Mouse (Mus musculus): Measurements from ENCODE around the gene 1810030O07Rik.
"Not testable (repeated sequence)": the region's sequence is repeated elsewhere in the genome, so short reads cannot be mapped to it uniquely, and the experiment has no call there.

1810030O07Rik gene

DNA sequence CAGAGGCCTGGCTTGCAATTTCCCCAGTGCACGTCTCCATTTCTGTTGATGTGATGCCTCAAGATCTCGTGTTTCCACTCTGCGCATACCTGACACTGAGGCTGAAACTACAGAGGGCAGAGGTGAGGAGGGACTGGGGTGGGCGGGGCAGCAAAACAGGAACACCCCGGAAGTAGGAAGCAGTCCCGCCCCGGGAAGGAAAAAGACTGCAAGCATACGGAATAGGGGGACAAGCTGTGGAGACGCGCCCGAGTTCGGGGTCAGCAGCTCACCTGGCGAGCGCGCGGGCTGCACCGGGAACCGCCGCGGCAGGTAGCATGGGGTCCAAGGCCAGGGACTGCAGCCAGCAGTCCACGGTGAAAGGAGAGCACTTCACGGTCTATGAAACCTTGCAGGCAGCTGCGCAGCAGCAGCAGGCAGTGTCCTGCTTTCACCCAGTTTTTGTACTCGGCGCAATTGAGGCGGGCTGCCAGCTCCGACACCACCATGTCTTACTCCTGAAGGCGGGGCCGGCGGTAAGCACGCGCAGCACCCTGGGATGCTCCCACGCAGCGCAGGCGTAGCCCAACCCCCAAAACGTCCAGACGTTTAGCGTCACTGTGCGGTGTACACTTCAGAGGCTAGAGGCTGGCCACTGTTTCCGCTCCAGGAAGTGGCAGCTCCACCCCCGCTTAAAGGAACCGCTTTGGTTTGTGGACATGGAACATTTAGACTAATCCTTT is at the start of gene 1810030O07Rik:
1810030O07Rik (minus strand) TSS at position 615 of the 722 bp plus-strand sequence.
- DNase-seq, result peak; percentile 99

DNA sequence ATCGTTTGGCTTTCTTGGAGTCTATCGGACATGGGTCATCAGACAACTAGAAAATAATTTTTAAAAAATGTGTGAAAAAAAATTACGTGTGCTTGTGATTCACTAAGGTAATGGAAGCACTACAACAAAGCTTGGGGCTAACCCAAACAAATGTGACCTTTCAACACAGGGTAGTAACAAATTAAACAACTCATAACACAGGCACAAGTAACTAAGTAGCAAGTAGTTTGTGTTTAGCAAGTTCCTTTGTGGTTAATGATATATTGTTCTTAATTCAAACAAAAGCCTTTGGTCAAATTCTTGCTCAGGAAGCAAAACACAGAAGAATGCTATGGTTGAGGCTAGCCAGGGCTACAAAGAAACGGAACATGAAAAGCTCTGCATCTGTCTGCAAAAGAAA is 42.6 kb upstream of the 1810030O07Rik start:
- DNase-seq, result no peak

DNA sequence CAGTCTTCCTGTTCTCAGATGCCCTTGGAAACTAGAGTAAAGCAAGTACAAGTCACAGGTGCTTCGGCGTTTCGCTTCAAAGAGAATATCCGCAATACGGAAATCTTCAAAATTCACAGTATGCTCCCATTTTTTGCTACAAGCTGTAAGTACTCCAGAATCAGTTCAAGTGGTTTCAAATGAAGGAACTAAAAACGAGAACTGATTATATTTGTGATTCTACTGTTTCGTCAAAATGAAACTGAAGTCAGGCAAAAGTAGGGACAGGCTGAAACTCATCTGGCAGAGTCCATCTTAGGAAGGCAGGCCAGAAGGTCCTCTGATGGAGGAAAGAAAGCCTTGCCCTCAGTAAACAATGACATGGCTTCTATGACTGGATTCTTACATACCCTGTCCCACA is 40.3 kb upstream of the 1810030O07Rik start:
- DNase-seq, result no peak

DNA sequence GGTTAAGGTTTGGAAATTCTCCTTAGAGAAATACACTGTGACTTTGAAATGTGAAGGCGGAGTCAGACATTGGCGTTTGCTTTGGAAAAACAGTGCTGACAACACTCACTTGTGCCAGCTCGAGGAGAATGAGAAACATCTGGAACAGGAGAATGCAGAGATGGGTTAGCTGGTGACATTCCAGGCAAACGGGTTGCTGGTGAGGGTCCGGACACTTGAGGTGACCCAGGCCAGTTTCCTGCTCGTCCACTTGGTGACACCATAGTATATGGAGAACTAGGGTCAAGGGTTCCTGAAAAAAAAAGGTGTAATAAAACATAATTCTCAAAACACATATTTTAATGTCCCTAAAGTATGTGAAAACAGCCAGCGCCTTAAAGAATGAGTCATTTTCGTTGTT is 13.4 kb upstream of the 1810030O07Rik start:
- no peak for DNase-seq

DNA sequence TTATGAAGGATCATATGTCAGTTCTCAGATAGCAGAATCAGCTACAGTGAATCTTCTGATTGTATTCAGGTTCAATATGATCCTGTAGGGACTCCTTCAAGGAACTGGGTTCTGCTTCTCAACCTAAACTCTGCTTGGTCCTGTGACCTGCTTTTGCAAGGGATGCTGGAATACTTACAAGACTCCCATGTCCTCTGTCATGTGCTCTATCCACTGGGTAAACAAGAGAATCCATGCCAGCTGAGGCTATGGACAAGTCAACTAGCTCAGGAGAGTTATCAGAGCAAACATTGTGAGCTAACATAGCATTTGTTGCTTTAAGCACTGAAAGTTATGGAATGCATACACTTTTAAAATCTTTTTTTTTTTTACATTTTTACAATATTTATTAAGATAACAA is 12.6 kb upstream of the 1810030O07Rik start:
- no peak for DNase-seq

DNA sequence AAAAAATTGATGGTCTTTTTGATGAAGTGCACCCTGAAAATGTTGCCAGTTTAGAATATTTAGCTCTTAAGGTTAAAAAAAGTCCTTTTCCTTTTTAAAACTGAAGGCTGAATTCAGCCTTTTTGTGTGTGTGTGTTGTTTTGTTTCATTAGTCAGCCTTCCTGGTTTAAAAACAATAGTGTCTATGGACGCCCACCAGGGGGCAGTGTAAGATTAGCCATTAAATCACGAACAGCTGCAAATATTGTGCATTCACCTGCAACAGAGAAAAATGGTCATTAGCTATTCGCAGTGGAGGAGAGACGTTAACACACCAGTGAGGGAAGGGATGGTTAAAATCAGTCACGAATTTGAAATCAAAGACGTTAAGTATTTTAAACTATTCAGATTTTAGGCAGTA is 3.9 kb upstream of the 1810030O07Rik start:
- no peak for DNase-seq

DNA sequence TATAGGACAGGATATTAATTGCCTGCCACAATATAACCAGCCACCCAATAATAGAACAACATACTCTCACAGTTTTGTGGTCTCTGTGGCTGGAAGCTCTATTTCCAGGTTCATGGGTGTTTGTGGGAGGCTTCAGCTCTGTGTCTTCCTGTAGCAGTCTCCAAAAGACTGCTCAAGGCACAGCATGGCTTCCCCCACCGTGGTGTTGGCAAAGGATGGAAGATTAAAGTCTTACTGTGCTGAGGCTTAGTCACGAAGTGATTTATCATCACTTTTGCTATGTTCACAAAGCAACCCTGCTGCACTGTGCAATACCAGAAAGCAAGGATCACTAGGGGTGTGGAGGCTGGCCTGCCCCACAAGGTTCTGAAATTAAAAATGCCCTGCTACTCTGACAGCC is 19.6 kb downstream of the 1810030O07Rik start:
- DNase-seq, result no peak

DNA sequence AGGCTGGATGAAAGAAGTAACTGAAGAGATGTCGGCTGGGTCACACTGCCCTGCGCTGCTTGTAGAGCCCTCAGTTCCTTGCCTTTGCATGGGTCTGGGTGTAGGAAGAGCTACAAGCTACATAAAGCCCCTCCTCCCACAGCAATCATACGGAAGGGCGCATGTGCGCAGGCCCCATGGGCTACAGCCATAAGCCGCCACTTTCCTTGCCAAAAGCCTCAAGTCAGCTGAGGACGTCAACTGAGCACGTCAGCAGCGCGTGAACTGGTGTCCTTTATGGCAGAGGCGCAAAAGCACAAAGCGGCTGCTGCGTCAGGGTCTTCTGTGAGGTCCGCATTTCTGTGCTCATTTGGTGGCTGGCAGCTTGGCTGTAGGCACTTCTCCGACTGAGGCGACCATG is 21.6 kb downstream of the 1810030O07Rik start:
- no peak for DNase-seq

DNA sequence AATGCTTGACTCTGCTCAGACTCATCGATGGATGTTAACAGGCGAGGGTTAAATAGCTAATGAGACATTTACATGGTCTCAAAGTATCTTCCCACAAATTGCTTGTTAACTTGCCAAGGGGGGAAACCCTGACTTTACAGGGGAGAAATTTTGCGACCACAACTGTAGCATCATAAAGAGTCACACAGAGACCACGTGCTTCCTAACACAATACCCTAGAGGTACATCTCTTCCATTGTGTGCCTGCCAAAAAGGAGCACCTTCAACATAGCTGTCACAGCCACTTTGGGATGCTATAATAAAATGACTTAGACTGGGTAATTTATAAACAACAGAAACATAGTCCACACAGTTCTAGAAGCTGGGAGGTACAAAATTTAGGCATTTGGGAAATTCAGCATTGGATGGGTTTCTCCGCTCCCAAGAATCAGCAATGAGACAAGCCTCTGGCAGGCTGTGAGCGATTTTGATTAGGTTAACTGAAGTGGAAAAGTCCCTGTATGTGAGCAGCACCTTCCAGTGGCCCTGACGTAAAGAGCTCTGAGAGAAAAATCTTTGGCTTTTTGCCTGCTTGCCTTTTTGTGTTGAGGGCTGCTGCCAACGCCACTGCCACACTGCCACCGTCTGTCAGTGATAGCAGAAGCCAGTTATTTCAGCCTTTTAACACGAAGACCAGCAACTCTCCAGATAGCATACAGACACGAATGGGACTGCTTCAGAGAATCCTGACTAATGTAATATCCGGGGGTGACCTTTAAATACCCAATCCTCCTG is 27.8 kb downstream of the 1810030O07Rik start:
- no peak for DNase-seq

DNA sequence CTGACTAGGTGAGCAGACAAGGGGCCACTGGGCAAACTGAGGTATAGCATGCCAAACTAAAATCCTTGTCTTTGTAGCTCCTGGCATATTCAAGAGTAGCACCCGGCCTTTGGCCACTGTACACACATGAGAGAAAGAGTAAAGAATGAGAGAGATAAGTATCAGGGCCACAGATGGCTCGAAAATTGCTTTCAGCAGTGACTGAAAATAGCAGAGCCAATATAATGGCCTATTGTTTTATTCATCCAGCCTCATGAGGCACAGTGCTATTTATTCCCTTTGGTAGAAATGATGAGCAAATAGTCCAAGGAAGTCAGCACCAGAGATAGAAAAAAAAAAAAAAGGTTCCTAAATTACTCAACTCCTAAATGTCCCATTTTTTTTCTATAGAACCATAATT is 28.5 kb downstream of the 1810030O07Rik start:
- no peak for DNase-seq

DNA sequence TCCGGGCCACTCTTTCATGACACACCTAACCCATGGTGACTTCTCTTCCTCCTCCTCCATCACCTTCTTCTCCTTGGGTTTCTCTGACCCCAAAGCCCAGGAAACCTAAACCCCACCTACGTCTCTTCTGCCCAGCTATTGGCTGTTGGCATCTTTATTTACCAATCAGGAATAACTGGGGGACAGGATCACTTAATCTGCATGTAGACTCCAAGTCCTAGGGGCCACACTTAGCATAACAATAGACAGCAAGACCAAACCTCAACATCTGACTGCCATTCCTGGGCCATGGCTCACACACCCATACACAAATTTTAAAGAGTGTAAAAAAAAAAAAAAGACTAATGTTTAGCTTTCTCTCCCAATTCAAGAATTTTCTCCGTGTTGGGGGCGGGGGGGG is 48.3 kb downstream of the 1810030O07Rik start:
- no peak for DNase-seq

DNA sequence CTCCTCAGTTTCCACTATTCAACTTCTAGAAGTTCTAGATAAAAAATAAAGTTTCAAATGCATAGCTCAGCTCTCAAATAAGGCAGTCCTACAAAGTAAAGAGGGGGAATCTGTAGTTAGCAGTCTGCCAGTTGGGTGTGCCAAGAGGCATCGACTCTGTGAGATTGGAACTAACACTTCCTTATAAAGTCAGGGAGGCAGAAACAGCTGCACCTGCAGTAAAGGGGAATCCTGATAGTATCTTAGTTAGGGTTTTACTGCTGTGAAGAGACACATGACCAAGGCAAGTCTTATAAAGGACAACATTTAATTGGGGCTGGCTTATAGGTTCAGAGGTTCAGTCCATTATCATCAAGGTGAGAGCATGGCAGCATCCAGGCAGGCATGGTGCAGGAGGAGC is 61.1 kb downstream of the 1810030O07Rik start:
- not testable (repeated sequence) for DNase-seq

DNA sequence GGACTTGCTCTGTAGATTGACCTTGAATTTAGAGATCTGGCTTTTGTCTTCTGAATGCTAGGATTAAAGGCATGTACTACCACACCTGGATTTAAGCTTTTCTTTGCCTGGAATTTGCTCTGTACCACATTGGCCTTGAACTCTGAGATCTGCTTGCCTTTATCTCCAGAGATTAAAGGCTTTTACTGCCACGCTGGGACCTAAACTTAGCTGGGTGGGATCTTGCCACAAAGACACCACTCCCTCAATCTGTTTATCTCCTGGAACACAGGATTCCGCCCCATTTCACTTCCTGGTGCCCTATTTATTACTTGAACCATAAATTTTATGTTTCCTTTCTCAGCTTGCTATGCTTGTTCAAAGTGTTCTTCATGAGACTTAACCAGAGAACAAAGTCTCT is 62.3 kb downstream of the 1810030O07Rik start:
- DNase-seq, result no peak

DNA sequence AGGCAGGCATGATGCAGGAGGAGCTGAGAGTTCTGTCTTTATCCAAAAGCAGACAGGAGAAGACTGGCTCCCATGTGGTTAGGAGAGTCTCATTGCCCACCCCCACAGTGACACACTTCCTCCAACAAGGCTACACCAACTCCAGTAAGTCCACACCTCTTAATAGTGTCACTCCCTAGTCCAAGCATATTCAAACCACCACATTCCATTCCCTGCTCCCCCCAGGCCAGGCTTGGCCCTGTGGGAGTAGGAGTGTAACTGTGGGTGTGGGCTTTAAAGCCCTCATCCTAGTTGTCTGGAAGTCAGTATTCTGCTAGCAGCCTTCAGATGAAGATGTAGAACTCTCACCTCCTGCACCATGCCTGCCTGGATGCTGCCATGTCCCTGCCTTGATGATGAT is 62.9 kb downstream of the 1810030O07Rik start:
- DNase-seq, result not testable (repeated sequence)
